Mouse (Mus musculus) spleen, adult 2 months (tissue): Measurements from ENCODE around the gene Poc1a.

Source experiments
- CTCF ChIP-seq: fragments of 200-500 bp; IDR thresholded peaks from 2 replicates; pipeline ENCODE4 v1.5.1; 2011; ENCODE audit warnings: mild to moderate bottlenecking, inconsistent platforms; ENCODE audit not compliant: insufficient read depth, insufficient read length, insufficient replicate concordance; ENCODE audit errors: extremely low read depth
- POLR2A ChIP-seq: fragments of 200-500 bp; IDR thresholded peaks from 2 replicates; pipeline ENCODE4 v1.6.1; 2011; ENCODE audit warnings: low read depth, low read length, inconsistent platforms

- TF ChIP-seq CTCF (no peak), POLR2A (no peak)
These were observed 91.9 kb downstream of the Poc1a start for GRCm38 (mm10) chr9:106372431-106373412.
